Mouse (Mus musculus): ENCODE measurements around the gene Gm20388. TPM values are rescaled to one million over a fixed set of nuclear protein-coding genes. Genes with fewer than 3 reads are reported as not detected.

The Gm20388 gene
- polyA plus RNA-seq, 1 experiment = 0.36 TPM

GRCm38 (mm10) chr8:121544276-121544785, 1633.7 kb downstream of the Gm20388 start, which contains the start of gene 1700018B08Rik:
1700018B08Rik (minus strand) TSS chr8:121544320.
- Histone ChIP-seq H3K4me1 (ENCODE audit: control insufficient read depth) (peaks cover 4% of the 10 kb centered on the region; the same call in 1 of the 2 replicates), H3K4me3 (replicated peaks) (no peak within 1 kb of the TSS), H3K36me3 (ENCODE audit: control insufficient read depth) (no peaks in the 10 kb centered on the region; the same call in 1 of the 2 replicates), H3K27me3 (ENCODE audit: control insufficient read depth) (no peaks in the 10 kb centered on the region; the same call in 1 of the 2 replicates), H3K9me3 (ENCODE audit: control insufficient read depth, low read length) (peaks cover 10% of the 10 kb centered on the region)
- TF ChIP-seq GATA1 (IDR thresholded peaks at IDR 0.05; ENCODE audit: low read length) (no peak), TAL1 (IDR thresholded peaks at IDR 0.05; ENCODE audit: low read length) (no peak)

DNA sequence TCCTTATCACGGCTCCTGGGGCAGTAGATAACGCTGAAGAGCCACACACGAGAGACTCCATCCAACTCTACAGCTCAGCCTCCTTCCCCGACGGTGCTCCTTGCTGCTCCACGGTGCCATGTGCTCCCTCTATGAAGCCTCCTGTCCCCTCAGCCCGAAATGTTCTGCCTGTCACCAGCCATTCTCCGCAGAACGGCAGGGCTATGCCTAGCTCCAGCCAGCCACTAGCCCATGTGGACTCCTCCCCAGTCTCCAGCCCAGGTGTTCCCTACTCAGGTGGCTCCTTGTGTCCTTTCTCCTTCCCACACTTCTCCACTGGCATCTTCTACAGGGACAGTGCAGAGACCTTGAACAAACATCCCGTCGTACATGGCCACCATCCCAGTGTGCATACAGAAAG, 1634.3 kb downstream of the Gm20388 start:
- H3K9me3 ChIP-seq (ENCODE audit: control insufficient read depth, low read length) = peaks cover 10% of the 10 kb centered on the region
- TF ChIP-seq TAL1 (IDR thresholded peaks at IDR 0.05; ENCODE audit: low read length) (no peak), GATA1 (IDR thresholded peaks at IDR 0.05; ENCODE audit: low read length) (no peak)

GRCm38 (mm10) chr8:121547132-121547531, 1636.5 kb downstream of the Gm20388 start:
- Histone ChIP-seq H3K27me3 (ENCODE audit: control insufficient read depth) (no peaks in the 10 kb centered on the region; the same call in 1 of the 2 replicates), H3K9me3 (ENCODE audit: control insufficient read depth, low read length) (peaks cover 4% of the 10 kb centered on the region), H3K4me1 (ENCODE audit: control insufficient read depth) (peaks cover 4% of the 10 kb centered on the region; the same call in 1 of the 2 replicates), H3K4me3 (replicated peaks) (no peak overlapping the region), H3K36me3 (ENCODE audit: control insufficient read depth) (peaks cover 28% of the 10 kb centered on the region)
- TF ChIP-seq TAL1 (IDR thresholded peaks at IDR 0.05; ENCODE audit: low read length) (no peak), GATA1 (IDR thresholded peaks at IDR 0.05; ENCODE audit: low read length) (no peak)

More for the DNA sequence above, 1634.3 kb downstream of the Gm20388 start:
- H3K27me3 ChIP-seq (ENCODE audit: control insufficient read depth) = no peaks in the 10 kb centered on the region; the same call in 1 of the 2 replicates
- H3K4me3 ChIP-seq (replicated peaks) = no peak overlapping the region
- peaks cover 4% of the 10 kb centered on the region; the same call in 1 of the 2 replicates for H3K4me1 ChIP-seq (ENCODE audit: control insufficient read depth)
- peaks cover 6% of the 10 kb centered on the region; the same call in 1 of the 2 replicates for H3K36me3 ChIP-seq (ENCODE audit: control insufficient read depth)

GRCm38 (mm10) chr8:121550056-121550455, 1639.4 kb downstream of the Gm20388 start:
- no peak for TF ChIP-seq GATA1 (IDR thresholded peaks at IDR 0.05; ENCODE audit: low read length)
- no peak for TF ChIP-seq TAL1 (IDR thresholded peaks at IDR 0.05; ENCODE audit: low read length)
- peaks cover 55% of the 10 kb centered on the region for H3K36me3 ChIP-seq (ENCODE audit: control insufficient read depth)
- no peaks in the 10 kb centered on the region for H3K27me3 ChIP-seq (ENCODE audit: control insufficient read depth)

DNA sequence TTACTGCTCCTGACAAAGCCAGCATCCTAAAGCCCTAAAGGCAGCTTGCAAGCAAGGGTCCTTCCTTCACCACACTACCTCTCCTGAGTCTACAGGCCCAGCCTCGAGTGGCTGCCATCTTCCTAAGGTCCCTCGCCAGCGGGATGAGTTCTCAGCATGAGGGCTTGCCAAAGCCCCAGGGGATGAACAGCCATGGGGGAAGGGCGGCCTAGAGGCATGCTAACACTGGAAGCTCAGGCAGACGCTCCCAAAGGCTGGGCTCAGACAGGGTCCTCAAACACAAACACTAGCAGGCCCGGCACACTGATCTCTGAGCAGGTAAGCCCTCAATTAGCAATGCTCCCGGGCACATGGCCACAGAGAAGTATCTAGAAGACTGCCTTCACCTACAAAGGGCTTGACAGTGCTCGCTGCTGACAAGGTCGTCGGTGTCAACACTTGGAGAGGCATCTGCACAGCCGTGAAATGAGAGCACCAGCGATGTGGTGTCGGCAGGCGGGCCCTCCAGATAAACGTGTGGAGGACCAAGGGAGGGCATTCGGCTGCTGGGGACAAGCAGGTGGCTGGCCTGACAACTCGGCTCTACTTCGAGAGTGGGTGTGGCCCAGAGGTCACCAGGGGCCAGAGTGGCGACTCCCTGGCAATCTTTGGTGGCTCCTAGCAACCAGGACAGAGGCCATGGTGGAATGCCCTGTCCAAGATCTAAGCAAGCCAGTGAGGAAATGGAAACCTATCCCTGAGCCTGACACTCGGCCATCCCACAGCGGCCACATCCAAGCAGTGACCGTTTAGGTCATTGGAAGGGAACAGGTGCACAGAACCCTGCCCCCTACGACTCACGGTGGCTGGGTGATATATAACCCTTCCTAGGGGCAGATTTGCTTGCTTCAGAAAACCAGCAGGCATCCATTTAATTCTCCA, 1640.7 kb downstream of the Gm20388 start:
- Histone ChIP-seq H3K9me3 (ENCODE audit: control insufficient read depth, low read length) (no peaks in the 10 kb centered on the region), H3K27me3 (ENCODE audit: control insufficient read depth) (no peaks in the 10 kb centered on the region), H3K4me3 (replicated peaks) (no peak overlapping the region), H3K36me3 (ENCODE audit: control insufficient read depth) (peaks cover 65% of the 10 kb centered on the region), H3K4me1 (ENCODE audit: control insufficient read depth) (peaks cover 1% of the 10 kb centered on the region; the same call in 1 of the 2 replicates)
- TF ChIP-seq GATA1 (IDR thresholded peaks at IDR 0.05; ENCODE audit: low read length) = no peak
- TF ChIP-seq TAL1 (IDR thresholded peaks at IDR 0.05; ENCODE audit: low read length) = no peak

More at GRCm38 (mm10) chr8:121550056-121550455, 1639.4 kb downstream of the Gm20388 start:
- peaks cover 1% of the 10 kb centered on the region; the same call in 1 of the 2 replicates for H3K4me1 ChIP-seq (ENCODE audit: control insufficient read depth)
- H3K4me3 ChIP-seq (replicated peaks) = no peak overlapping the region
- no peaks in the 10 kb centered on the region for H3K9me3 ChIP-seq (ENCODE audit: control insufficient read depth, low read length)

GRCm38 (mm10) chr8:121552506-121552905, 1641.9 kb downstream of the Gm20388 start:
- no peaks in the 10 kb centered on the region for H3K9me3 ChIP-seq (ENCODE audit: control insufficient read depth, low read length)
- no peaks in the 10 kb centered on the region for H3K4me1 ChIP-seq (ENCODE audit: control insufficient read depth)
- peaks cover 69% of the 10 kb centered on the region for H3K36me3 ChIP-seq (ENCODE audit: control insufficient read depth)
- H3K4me3 ChIP-seq (replicated peaks) = no peak overlapping the region
- no peaks in the 10 kb centered on the region for H3K27me3 ChIP-seq (ENCODE audit: control insufficient read depth)
- TF ChIP-seq GATA1 (IDR thresholded peaks at IDR 0.05; ENCODE audit: low read length) (no peak), TAL1 (IDR thresholded peaks at IDR 0.05; ENCODE audit: low read length) (no peak)

GRCm38 (mm10) chr8:121553831-121554475, 1643.3 kb downstream of the Gm20388 start:
- Histone ChIP-seq H3K4me3 (replicated peaks) (no peak overlapping the region), H3K9me3 (ENCODE audit: control insufficient read depth, low read length) (no peaks in the 10 kb centered on the region), H3K36me3 (ENCODE audit: control insufficient read depth) (peaks cover 81% of the 10 kb centered on the region), H3K27me3 (ENCODE audit: control insufficient read depth) (no peaks in the 10 kb centered on the region), H3K4me1 (ENCODE audit: control insufficient read depth) (no peaks in the 10 kb centered on the region)
- TF ChIP-seq TAL1 (IDR thresholded peaks at IDR 0.05; ENCODE audit: low read length) (no peak), GATA1 (IDR thresholded peaks at IDR 0.05; ENCODE audit: low read length) (no peak)

GRCm38 (mm10) chr8:121557746-121558145, 1647.1 kb downstream of the Gm20388 start:
- H3K9me3 ChIP-seq (ENCODE audit: control insufficient read depth, low read length) = no peaks in the 10 kb centered on the region
- no peak overlapping the region for H3K4me3 ChIP-seq (replicated peaks)
- TF ChIP-seq TAL1 (IDR thresholded peaks at IDR 0.05; ENCODE audit: low read length) (no peak), GATA1 (IDR thresholded peaks at IDR 0.05; ENCODE audit: low read length) (no peak)
- H3K36me3 ChIP-seq (ENCODE audit: control insufficient read depth) = peaks cover 73% of the 10 kb centered on the region
- no peaks in the 10 kb centered on the region for H3K4me1 ChIP-seq (ENCODE audit: control insufficient read depth)
- H3K27me3 ChIP-seq (ENCODE audit: control insufficient read depth) = no peaks in the 10 kb centered on the region

Data from erythroblast, embryonic 14.5 days (primary cell).